Mouse (Mus musculus) liver, adult 2 months (tissue): Measurements from ENCODE around the gene Tpo. TPM values are rescaled to one million over a fixed set of nuclear protein-coding genes. Genes with fewer than 3 reads are reported as not detected.

Experiments
- DNase-seq: peaks from one replicate; pipeline ENCODE4 v3.0.0-alpha.2; 2011; ENCODE audit warnings: low read depth, low spot score; ENCODE audit errors: extremely low read depth
- H3K27ac ChIP-seq: fragments of 200-500 bp; replicated peaks from 2 replicates; pipeline ENCODE4 v1.5.1; 2012; ENCODE audit warnings: low read depth, mild to moderate bottlenecking, control low read depth, inconsistent platforms, low read length; ENCODE audit not compliant: insufficient read depth
- H3K27me3 ChIP-seq: fragments of 200-500 bp; 2 replicates; pipeline ENCODE4 v1.6.1; 2012; ENCODE audit warnings: mild to moderate bottlenecking, moderate library complexity, low read length, inconsistent platforms; ENCODE audit not compliant: control insufficient read depth, insufficient read depth
- H3K36me3 ChIP-seq: fragments of 200-500 bp; 2 replicates; pipeline ENCODE4 v1.6.1; 2012; ENCODE audit warnings: low read length, inconsistent platforms; ENCODE audit not compliant: control insufficient read depth, insufficient read depth
- H3K4me1 ChIP-seq: fragments of 200-500 bp; 2 replicates; pipeline ENCODE4 v1.6.1; 2011; ENCODE audit warnings: low read length; ENCODE audit not compliant: control insufficient read depth, insufficient read depth
- H3K4me3 ChIP-seq: fragments of 200-500 bp; 2 replicates; pipeline ENCODE4 v1.5.1; 2011; ENCODE audit warnings: low read depth, mild to moderate bottlenecking, control low read depth, low read length, moderate library complexity; ENCODE audit not compliant: insufficient read depth
- H3K79me2 ChIP-seq: fragments of 200-500 bp; 2 replicates; pipeline ENCODE4 v1.6.1; 2012; ENCODE audit warnings: inconsistent platforms, mild to moderate bottlenecking, low read length, moderate library complexity; ENCODE audit not compliant: control insufficient read depth, insufficient read depth
- H3K9ac ChIP-seq: fragments of 200-500 bp; 2 replicates; pipeline ENCODE4 v1.6.1; 2012; ENCODE audit warnings: low read depth, mild to moderate bottlenecking, control low read depth, inconsistent platforms, low read length
- CTCF ChIP-seq: fragments of 200-500 bp; IDR thresholded peaks from 2 replicates; pipeline ENCODE4 v1.5.1; 2011; ENCODE audit warnings: low read depth, low read length, control low read depth
- POLR2A ChIP-seq: fragments of 200-500 bp; IDR thresholded peaks from 2 replicates; pipeline ENCODE4 v1.6.1; 2011; ENCODE audit warnings: low read length, control low read depth; ENCODE audit not compliant: insufficient read depth; ENCODE audit errors: extremely low read depth
- WGBS: fragments of 180-500 bp; shearing (Covaris S2); methylation state at CpG from one replicate; pipeline ENCODE4 v1.1.7; 2018; 5-methylcytosine and 5-hydroxymethylcytosine counted together
- polyA plus RNA-seq: library from polyadenylated mRNA; depleted of rRNA; stranded (reverse); fragments of >200 nt; gene quantifications from 2 replicates; pipeline ENCODE4 v1.2.3, GENCODE M21; 2012
- total RNA-seq: library from RNA; depleted of rRNA; stranded (reverse); fragments of >200 nt; gene quantifications from 2 replicates; pipeline ENCODE4 v1.2.3, GENCODE M21; 2014

Gene Tpo
- total and polyA plus RNA-seq, 2 experiments = not detected

- WGBS = 84% methylated on average over 5 of the region's 5 CpGs
- H3K4me1 ChIP-seq = peaks cover 3% of the 10 kb centered on the region; the same call in 1 of the 2 replicates
- TF ChIP-seq POLR2A (no peak), CTCF (no peak)
- no peak for DNase-seq
- no peaks in the 10 kb centered on the region for H3K36me3 ChIP-seq
- H3K27me3 ChIP-seq = no peaks in the 10 kb centered on the region
- H3K27ac ChIP-seq = no peak overlapping the region
- H3K9ac ChIP-seq = no peak overlapping the region
- no peaks in the 10 kb centered on the region for H3K79me2 ChIP-seq
- H3K4me3 ChIP-seq = no peak overlapping the region
Measured at GRCm38 (mm10) chr12:30164538-30164937, 32.1 kb upstream of the Tpo start.

GRCm38 (mm10) chr12:30164005-30164404 is 31.6 kb upstream of the Tpo start:
- WGBS = 93% methylated on average over 6 of the region's 6 CpGs
- H3K4me1 ChIP-seq = peaks cover 3% of the 10 kb centered on the region; the same call in 1 of the 2 replicates
- no peaks in the 10 kb centered on the region for H3K79me2 ChIP-seq
- TF ChIP-seq POLR2A = no peak
- TF ChIP-seq CTCF = no peak
- H3K27me3 ChIP-seq = no peaks in the 10 kb centered on the region
- DNase-seq = no peak
- H3K36me3 ChIP-seq = no peaks in the 10 kb centered on the region
- H3K27ac ChIP-seq = no peak overlapping the region
- H3K4me3 ChIP-seq = no peak overlapping the region
- H3K9ac ChIP-seq = no peak overlapping the region

GRCm38 (mm10) chr12:30161731-30162406 is 29.4 kb upstream of the Tpo start:
- H3K27me3 ChIP-seq = no peaks in the 10 kb centered on the region
- no peak for DNase-seq
- peaks cover 3% of the 10 kb centered on the region; the same call in 1 of the 2 replicates for H3K4me1 ChIP-seq
- H3K79me2 ChIP-seq = no peaks in the 10 kb centered on the region
- TF ChIP-seq CTCF (no peak), POLR2A (no peak)
- H3K27ac ChIP-seq = no peak overlapping the region
- no peak overlapping the region for H3K9ac ChIP-seq
- WGBS = 59% methylated on average over 5 of the region's 5 CpGs
- H3K4me3 ChIP-seq = no peak overlapping the region
- H3K36me3 ChIP-seq = no peaks in the 10 kb centered on the region

- 78% methylated on average over 3 of the region's 3 CpGs for WGBS
- DNase-seq = no peak
Measured at GRCm38 (mm10) chr12:30160475-30160874, 28.1 kb upstream of the Tpo start.

GRCm38 (mm10) chr12:30159788-30160187 is 27.4 kb upstream of the Tpo start:
- Histone ChIP-seq H3K27ac (no peak overlapping the region), H3K79me2 (no peaks in the 10 kb centered on the region), H3K36me3 (no peaks in the 10 kb centered on the region), H3K4me1 (peaks cover 3% of the 10 kb centered on the region; the same call in 1 of the 2 replicates), H3K27me3 (no peaks in the 10 kb centered on the region), H3K4me3 (no peak overlapping the region), H3K9ac (no peak overlapping the region)
- 84% methylated on average over 8 of the region's 8 CpGs for WGBS
- no peak for DNase-seq
- TF ChIP-seq POLR2A (no peak), CTCF (no peak)

More at GRCm38 (mm10) chr12:30160475-30160874, 28.1 kb upstream of the Tpo start:
- Histone ChIP-seq H3K36me3 (no peaks in the 10 kb centered on the region), H3K4me3 (no peak overlapping the region), H3K27me3 (no peaks in the 10 kb centered on the region), H3K9ac (no peak overlapping the region), H3K4me1 (peaks cover 3% of the 10 kb centered on the region; the same call in 1 of the 2 replicates), H3K79me2 (no peaks in the 10 kb centered on the region), H3K27ac (no peak overlapping the region)
- no peak for TF ChIP-seq POLR2A
- no peak for TF ChIP-seq CTCF

GRCm38 (mm10) chr12:30154079-30154673 is 21.8 kb upstream of the Tpo start:
- Histone ChIP-seq H3K27ac (no peak overlapping the region), H3K27me3 (no peaks in the 10 kb centered on the region), H3K79me2 (no peaks in the 10 kb centered on the region), H3K36me3 (no peaks in the 10 kb centered on the region), H3K4me3 (no peak overlapping the region), H3K4me1 (no peaks in the 10 kb centered on the region), H3K9ac (no peak overlapping the region)
- TF ChIP-seq CTCF = no peak
- no peak for TF ChIP-seq POLR2A
- DNase-seq = no peak
- 67% methylated on average over 7 of the region's 7 CpGs for WGBS
